8 mouse cellular contexts compared by ENCODE assay signal in the genomic region with DNA sequence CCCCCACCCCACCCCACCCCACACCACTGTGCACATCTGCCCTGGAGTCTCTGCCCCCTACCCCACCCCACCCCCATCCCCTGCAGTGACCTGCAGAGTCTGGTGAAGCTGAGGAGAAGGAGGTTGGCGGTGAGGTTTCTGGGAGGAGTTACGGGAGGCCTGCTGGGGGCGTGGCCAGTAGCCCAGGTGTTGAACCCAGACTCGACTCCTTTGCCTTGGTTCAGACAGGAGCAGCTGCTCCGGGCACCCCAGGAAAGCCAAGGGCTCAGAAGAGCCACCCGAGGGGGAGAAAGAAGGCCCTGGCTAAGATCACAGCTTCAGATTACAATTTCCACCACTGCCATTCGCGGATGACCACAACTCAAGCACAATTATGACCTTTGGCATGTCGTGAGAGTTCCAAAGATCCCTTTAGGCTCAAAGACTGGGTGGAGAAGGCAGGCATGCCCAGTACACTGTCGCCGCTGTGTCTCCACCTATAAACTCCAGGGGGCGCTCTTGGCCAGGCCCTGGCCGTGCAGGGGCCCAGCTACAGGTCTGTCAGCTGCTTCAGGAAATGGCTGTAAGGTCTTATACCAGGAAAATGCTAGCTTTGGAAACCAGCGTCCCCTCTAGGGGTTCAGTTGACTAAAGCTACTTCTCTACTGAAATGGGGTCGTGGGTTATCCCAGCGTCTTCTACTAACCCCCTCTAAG. TPM values are rescaled to one million over a fixed set of nuclear protein-coding genes. Genes with fewer than 3 reads are reported as not detected.
DNase-seq lines count a peak whose midpoint lies in the region; ATAC-seq lines count a peak whose summit lies in the region.

No protein-coding gene starts in this region.

- H3K4me3 ChIP-seq in forebrain, embryonic 11.5 days (ENCODE audit: low read depth, low read length), result no peak overlapping the region
- H3K4me3 ChIP-seq in hindbrain, embryonic 14.5 days (replicated peaks; ENCODE audit: low read length), result no peak overlapping the region
- no peak overlapping the region for H3K4me3 ChIP-seq in midbrain, embryonic 11.5 days (ENCODE audit: low read depth, low read length)

- H3K4me1 ChIP-seq in forebrain, embryonic 11.5 days (replicated peaks; ENCODE audit: control insufficient read depth, insufficient read depth, low read length), result peaks cover 25% of the 10 kb centered on the region
- H3K4me1 ChIP-seq in hindbrain, embryonic 14.5 days (replicated peaks; ENCODE audit: control insufficient read depth, insufficient read depth, low read length), result peaks cover 47% of the 10 kb centered on the region
- H3K4me1 ChIP-seq in midbrain, embryonic 11.5 days (ENCODE audit: control insufficient read depth, insufficient read depth, low read length), result peaks cover 56% of the 10 kb centered on the region

- peak; percentile 65; the same call in 1 of the 2 replicates for ATAC-seq in forebrain, embryonic 11.5 days (replicated peaks; ENCODE audit: low FRiP score)
- no peak for ATAC-seq in hindbrain, embryonic 14.5 days (ENCODE audit: low FRiP score)
- peak; percentile 53; the same call in 1 of the 2 replicates for ATAC-seq in midbrain, embryonic 11.5 days (ENCODE audit: low FRiP score)

- H3K9me3 ChIP-seq in forebrain, embryonic 11.5 days (ENCODE audit: control insufficient read depth, low read length), result no peaks in the 10 kb centered on the region
- H3K9me3 ChIP-seq in hindbrain, embryonic 14.5 days (ENCODE audit: control insufficient read depth, low read length), result no peaks in the 10 kb centered on the region
- H3K9me3 ChIP-seq in midbrain, embryonic 11.5 days (ENCODE audit: control insufficient read depth, low read length), result no peaks in the 10 kb centered on the region

- H3K36me3 ChIP-seq in forebrain, embryonic 11.5 days (ENCODE audit: control insufficient read depth, insufficient read depth, low read length), result no peaks in the 10 kb centered on the region
- H3K36me3 ChIP-seq in hindbrain, embryonic 14.5 days (replicated peaks; ENCODE audit: control insufficient read depth, insufficient read depth), result no peaks in the 10 kb centered on the region
- H3K36me3 ChIP-seq in midbrain, embryonic 11.5 days (ENCODE audit: control insufficient read depth, insufficient read depth, low read length), result no peaks in the 10 kb centered on the region

- H3K4me2 ChIP-seq in forebrain, embryonic 11.5 days (ENCODE audit: low read depth, low read length, severe bottlenecking), result peak overlapping the region; percentile 31; the same call in 1 of the 2 replicates
- peak overlapping the region; percentile 15 for H3K4me2 ChIP-seq in hindbrain, embryonic 14.5 days (replicated peaks)
- peak overlapping the region; percentile 25; the same call in 1 of the 2 replicates for H3K4me2 ChIP-seq in midbrain, embryonic 11.5 days

- no peak overlapping the region for H3K9ac ChIP-seq in forebrain, embryonic 11.5 days (ENCODE audit: low read length)
- H3K9ac ChIP-seq in hindbrain, embryonic 14.5 days, result no peak overlapping the region
- peak overlapping the region; percentile 38; the same call in 1 of the 2 replicates for H3K9ac ChIP-seq in midbrain, embryonic 11.5 days (ENCODE audit: low read length)

- no peaks in the 10 kb centered on the region for H3K27me3 ChIP-seq in forebrain, embryonic 11.5 days (ENCODE audit: control insufficient read depth, insufficient read depth, low read length)
- no peaks in the 10 kb centered on the region for H3K27me3 ChIP-seq in hindbrain, embryonic 14.5 days (ENCODE audit: control insufficient read depth, insufficient read depth, low read length)
- peaks cover 4% of the 10 kb centered on the region; the same call in 1 of the 2 replicates for H3K27me3 ChIP-seq in midbrain, embryonic 11.5 days (ENCODE audit: control insufficient read depth, insufficient read depth, low read length)

- peak; percentile 52 for DNase-seq in gastrocnemius, adult 18-20 months (ENCODE audit: low spot score)
- no peak for DNase-seq in gastrocnemius, postnatal 25 days
- DNase-seq in c-Kit-positive CD71-negative TER-119-negative erythroid progenitor cells, embryonic 14.5 days (ENCODE audit: low read depth), result peak; percentile 14
- peak; percentile 86 for DNase-seq in forebrain, embryonic 11.5 days (ENCODE audit: low spot score)
- DNase-seq in hindbrain, embryonic 14.5 days (ENCODE audit: low spot score), result peak; percentile 65
- DNase-seq in layer of hippocampus, postnatal 14 days (ENCODE audit: low spot score in 2 of 2), result peak; percentile 62 to 66
- DNase-seq in midbrain, embryonic 11.5 days (ENCODE audit: low spot score, missing footprints), result peak; percentile 93
- peak; percentile 68 for DNase-seq in testis, postnatal 10 days (ENCODE audit: low spot score)

- WGBS in forebrain, embryonic 11.5 days, result 3% methylated on average over 16 of the region's 16 CpGs
- WGBS in hindbrain, embryonic 14.5 days, result 8% methylated on average over 16 of the region's 16 CpGs
- WGBS in midbrain, embryonic 11.5 days, result 2% methylated on average over 16 of the region's 16 CpGs

- no peak overlapping the region for H3K27ac ChIP-seq in forebrain, embryonic 11.5 days (ENCODE audit: low read depth, low read length)
- no peak overlapping the region for H3K27ac ChIP-seq in hindbrain, embryonic 14.5 days
- H3K27ac ChIP-seq in midbrain, embryonic 11.5 days (ENCODE audit: low read depth, low read length), result no peak overlapping the region

RNA-seq across cellular contexts. Expression of gene Myo18b, which starts 47.4 kb away (rescaled TPM):
- total RNA-seq in gastrocnemius, adult 18-20 months (2021), result 100 to 1,000 TPM; 309 to 349 TPM
- total RNA-seq in gastrocnemius, postnatal 25 days (2021), result 100 to 1,000 TPM; 437 to 535 TPM
- 0.28 and 0.36 TPM in 2 replicates for polyA plus RNA-seq in forebrain, embryonic 11.5 days (2014; fragmentation: Nextera tagmentation; extraction: Ambion mirVana)
- polyA plus RNA-seq in hindbrain, embryonic 14.5 days (2014; fragmentation: Nextera tagmentation; extraction: Ambion mirVana), result 1.1 and 1.4 TPM in 2 replicates
- 1 to 10 TPM; 2.2 to 2.6 TPM for total RNA-seq in layer of hippocampus, postnatal 14 days (2021)
- 0.41 and 0.48 TPM in 2 replicates for polyA plus RNA-seq in midbrain, embryonic 11.5 days (2014; fragmentation: Nextera tagmentation; extraction: Ambion mirVana)

Comparison
In these comparisons a context has a peak if more than half of its experiments do, and no peak if none do; other contexts are left out.
1. RNA of gene Myo18b, which starts 47.4 kb away (total RNA-seq): 437 to 535 TPM in gastrocnemius, postnatal 25 days and 309 to 349 TPM in gastrocnemius, adult 18-20 months; 2.2 to 2.6 TPM in layer of hippocampus, postnatal 14 days; every median in the first group is over 10 times any median in the second.
2. Peak in every context shown above with its lines, with median percentiles within 50 percentile points of each other: H3K4me2 ChIP-seq.